Mouse (Mus musculus): ENCODE data around the gene Hnf4a. TPM values are rescaled to one million over a fixed set of nuclear protein-coding genes. Genes with fewer than 3 reads are reported as not detected.

Hnf4a gene
- polyA plus RNA-seq, 1 experiment, result 0.22 TPM

DNA sequence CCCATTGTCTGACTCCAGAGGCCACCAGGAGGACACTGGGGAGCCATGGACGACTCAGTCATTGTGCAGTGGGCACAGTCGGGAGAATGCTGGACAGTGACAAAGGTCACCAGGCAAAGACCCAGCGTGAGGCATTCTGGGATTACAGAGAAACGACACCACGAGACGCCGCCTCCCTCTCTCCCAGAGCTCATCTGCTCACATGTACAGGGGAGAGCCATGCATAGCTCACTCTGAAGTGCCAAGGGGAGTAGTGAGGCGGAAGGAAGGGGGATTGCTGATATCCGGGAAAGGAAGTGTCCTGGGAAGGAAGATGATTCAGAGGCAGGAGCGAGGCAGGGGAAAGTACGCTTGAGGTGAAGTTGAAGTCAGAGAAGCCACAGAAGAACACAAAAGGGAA is 68.6 kb downstream of the Hnf4a start:
- H3K27me3 ChIP-seq (ENCODE audit: control insufficient read depth, insufficient read depth, low read length), result no peaks in the 10 kb centered on the region
- H3K27ac ChIP-seq (ENCODE audit: insufficient read depth, low read length), result no peak overlapping the region
- no peak for DNase-seq (ENCODE audit: low read depth in 1 of 2, low spot score in 2 of 2)
- no peak for TF ChIP-seq CTCF (IDR thresholded peaks at IDR 0.05; ENCODE audit: extremely low read depth, insufficient read depth, insufficient read length, insufficient replicate concordance)
- TF ChIP-seq POLR2A (IDR thresholded peaks at IDR 0.05; ENCODE audit: low read depth, low read length), result no peak
- H3K36me3 ChIP-seq (ENCODE audit: control insufficient read depth, insufficient read depth, low read length), result no peaks in the 10 kb centered on the region
- 29% methylated on average over 11 of the region's 11 CpGs for WGBS
- no peaks in the 10 kb centered on the region; the same call in 1 of the 2 replicates for H3K4me1 ChIP-seq (ENCODE audit: control insufficient read depth, insufficient read depth, insufficient read length)
- H3K4me3 ChIP-seq (ENCODE audit: extremely low read depth, insufficient read depth, insufficient read length), result peak overlapping the region; percentile 19; the same call in 1 of the 2 replicates

DNA sequence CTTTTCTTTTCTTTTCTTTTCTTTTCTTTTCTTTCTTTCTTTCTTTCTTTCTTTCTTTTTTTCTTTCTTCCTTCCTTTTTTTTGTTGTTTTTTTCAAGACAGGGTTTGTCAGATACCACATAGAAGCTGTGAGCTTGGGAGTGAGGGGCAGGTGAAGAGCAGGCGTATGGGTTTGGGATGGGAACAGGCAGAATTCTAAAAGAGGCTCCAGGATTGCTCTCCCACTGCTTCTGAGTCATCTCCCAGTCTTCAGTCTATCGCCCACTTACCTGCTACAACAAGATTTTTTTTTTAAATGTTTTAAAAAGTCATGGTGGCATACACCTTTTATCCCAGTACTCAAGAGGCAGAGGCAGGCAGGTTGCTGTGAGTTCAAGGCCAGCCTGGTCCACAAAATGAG is 71.4 kb downstream of the Hnf4a start:
- TF ChIP-seq CTCF (IDR thresholded peaks at IDR 0.05; ENCODE audit: extremely low read depth, insufficient read depth, insufficient read length, insufficient replicate concordance), result no peak
- no peak for TF ChIP-seq POLR2A (IDR thresholded peaks at IDR 0.05; ENCODE audit: low read depth, low read length)
- Histone ChIP-seq H3K4me3 (ENCODE audit: extremely low read depth, insufficient read depth, insufficient read length) (no peak overlapping the region), H3K27me3 (ENCODE audit: control insufficient read depth, insufficient read depth, low read length) (no peaks in the 10 kb centered on the region), H3K27ac (ENCODE audit: insufficient read depth, low read length) (no peak overlapping the region), H3K36me3 (ENCODE audit: control insufficient read depth, insufficient read depth, low read length) (no peaks in the 10 kb centered on the region), H3K4me1 (ENCODE audit: control insufficient read depth, insufficient read depth, insufficient read length) (no peaks in the 10 kb centered on the region; the same call in 1 of the 2 replicates)
- 79% methylated on average over 2 of the region's 2 CpGs for WGBS
- DNase-seq (ENCODE audit: low read depth in 1 of 2, low spot score in 2 of 2), result no peak

DNA sequence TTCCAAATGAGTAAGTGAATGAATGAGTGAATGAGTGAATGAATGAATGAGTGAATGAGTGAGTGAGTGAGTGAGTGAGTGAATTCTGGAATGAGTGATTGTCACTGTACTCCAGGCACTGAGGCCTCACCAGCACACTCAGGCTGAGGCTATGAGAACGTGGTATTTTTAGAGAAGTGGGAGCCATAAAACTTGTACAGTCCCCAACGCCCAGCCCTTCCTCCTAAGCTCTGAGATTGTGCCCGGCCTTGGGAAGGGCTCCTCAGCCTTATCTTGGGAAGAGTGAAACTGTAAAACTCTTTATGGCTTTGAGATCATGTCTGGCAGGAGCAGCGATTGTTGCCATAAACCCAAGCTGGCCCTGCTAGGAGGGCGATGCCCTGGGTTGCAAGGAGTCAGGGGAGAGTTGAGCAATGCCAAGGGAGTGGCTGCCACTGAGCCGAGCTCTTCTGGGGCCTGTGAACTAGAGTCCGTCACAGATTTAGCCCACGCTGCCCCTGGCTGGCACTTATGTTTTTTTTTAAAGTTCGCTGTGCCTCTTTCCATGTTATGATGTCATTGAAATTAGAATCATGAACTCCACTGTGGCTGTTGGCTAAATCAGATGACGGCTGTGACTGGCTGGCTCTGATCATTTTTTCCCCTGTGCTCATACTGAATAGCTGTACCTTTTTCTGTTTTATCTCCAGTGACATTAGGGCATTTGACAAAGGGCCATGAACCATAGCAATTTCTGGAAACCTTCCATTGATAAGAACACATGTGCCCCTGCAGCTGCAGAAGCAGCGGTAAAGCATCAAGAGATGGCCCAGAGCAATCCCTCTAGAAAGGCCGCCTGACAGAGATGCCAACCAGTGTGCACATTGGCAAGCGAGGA is 73.7 kb downstream of the Hnf4a start:
- no peak for DNase-seq (ENCODE audit: low read depth in 1 of 2, low spot score in 2 of 2)
- Histone ChIP-seq H3K4me1 (ENCODE audit: control insufficient read depth, insufficient read depth, insufficient read length) (no peaks in the 10 kb centered on the region; the same call in 1 of the 2 replicates), H3K4me3 (ENCODE audit: extremely low read depth, insufficient read depth, insufficient read length) (no peak overlapping the region), H3K27ac (ENCODE audit: insufficient read depth, low read length) (no peak overlapping the region), H3K27me3 (ENCODE audit: control insufficient read depth, insufficient read depth, low read length) (no peaks in the 10 kb centered on the region), H3K36me3 (ENCODE audit: control insufficient read depth, insufficient read depth, low read length) (no peaks in the 10 kb centered on the region)
- no peak for TF ChIP-seq POLR2A (IDR thresholded peaks at IDR 0.05; ENCODE audit: low read depth, low read length)
- no peak for TF ChIP-seq CTCF (IDR thresholded peaks at IDR 0.05; ENCODE audit: extremely low read depth, insufficient read depth, insufficient read length, insufficient replicate concordance)
- 65% methylated on average over 13 of the region's 13 CpGs for WGBS

DNA sequence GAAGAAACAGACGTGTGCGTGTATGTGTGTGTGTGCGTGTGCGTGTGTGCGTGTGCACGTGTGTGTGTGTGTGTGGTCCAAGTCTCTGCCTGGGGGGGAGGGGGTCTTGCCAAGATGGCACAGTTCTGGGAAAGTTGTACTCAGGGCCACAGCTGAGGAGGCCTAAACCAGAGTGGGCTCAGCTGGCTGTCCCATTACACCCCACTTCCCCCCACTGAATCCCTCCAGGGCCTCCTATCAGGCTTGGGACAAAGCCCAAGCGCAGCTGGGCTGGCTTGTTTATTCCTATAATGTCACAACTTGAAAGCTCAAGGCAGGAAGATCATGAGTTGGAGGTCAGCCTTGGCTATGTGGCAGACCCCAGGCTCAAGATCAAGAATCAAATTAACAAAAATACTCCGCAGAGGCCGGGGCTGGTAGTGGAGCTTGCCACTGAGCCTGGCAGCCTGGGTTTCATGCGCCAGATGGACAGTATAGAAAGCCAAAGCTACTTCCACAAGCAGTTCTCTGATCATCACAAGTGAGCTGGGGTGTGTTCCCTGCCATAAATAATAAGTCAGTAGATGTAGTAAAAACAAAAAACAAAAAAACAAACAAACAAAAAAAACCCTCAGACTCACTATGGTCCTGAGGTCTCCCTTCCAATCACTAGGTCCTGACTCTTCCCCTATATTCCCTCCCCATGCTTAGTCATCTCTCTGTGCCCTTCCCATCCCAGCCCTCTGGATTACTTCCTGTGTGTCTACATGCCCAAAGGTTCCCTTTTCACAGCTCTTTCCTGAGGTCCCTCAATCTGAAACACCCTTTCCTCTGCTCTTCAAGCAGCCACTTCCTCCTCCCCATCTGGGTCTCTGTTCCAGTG is 76.8 kb downstream of the Hnf4a start:
- Histone ChIP-seq H3K4me3 (ENCODE audit: extremely low read depth, insufficient read depth, insufficient read length) (no peak overlapping the region), H3K27me3 (ENCODE audit: control insufficient read depth, insufficient read depth, low read length) (no peaks in the 10 kb centered on the region), H3K36me3 (ENCODE audit: control insufficient read depth, insufficient read depth, low read length) (no peaks in the 10 kb centered on the region), H3K4me1 (ENCODE audit: control insufficient read depth, insufficient read depth, insufficient read length) (no peaks in the 10 kb centered on the region), H3K27ac (ENCODE audit: insufficient read depth, low read length) (no peak overlapping the region)
- TF ChIP-seq POLR2A (IDR thresholded peaks at IDR 0.05; ENCODE audit: low read depth, low read length) (no peak), CTCF (IDR thresholded peaks at IDR 0.05; ENCODE audit: extremely low read depth, insufficient read depth, insufficient read length, insufficient replicate concordance) (no peak)
- 97% methylated on average over 10 of the region's 10 CpGs for WGBS
- no peak for DNase-seq (ENCODE audit: low read depth in 1 of 2, low spot score in 2 of 2)

- TF ChIP-seq POLR2A (IDR thresholded peaks at IDR 0.05; ENCODE audit: low read depth, low read length) (no peak), CTCF (IDR thresholded peaks at IDR 0.05; ENCODE audit: extremely low read depth, insufficient read depth, insufficient read length, insufficient replicate concordance) (no peak)
- Histone ChIP-seq H3K4me1 (ENCODE audit: control insufficient read depth, insufficient read depth, insufficient read length) (no peaks in the 10 kb centered on the region), H3K4me3 (ENCODE audit: extremely low read depth, insufficient read depth, insufficient read length) (no peak overlapping the region), H3K27ac (ENCODE audit: insufficient read depth, low read length) (no peak overlapping the region), H3K36me3 (ENCODE audit: control insufficient read depth, insufficient read depth, low read length) (no peaks in the 10 kb centered on the region), H3K27me3 (ENCODE audit: control insufficient read depth, insufficient read depth, low read length) (no peaks in the 10 kb centered on the region)
- no peak for DNase-seq (ENCODE audit: low read depth in 1 of 2, low spot score in 2 of 2)
- WGBS, result 81% methylated on average over 10 of the region's 10 CpGs
Observed at GRCm38 (mm10) chr2:163584088-163584426, 77.4 kb downstream of the Hnf4a start.

- no peaks in the 10 kb centered on the region for H3K4me1 ChIP-seq (ENCODE audit: control insufficient read depth, insufficient read depth, insufficient read length)
- no peak overlapping the region for H3K27ac ChIP-seq (ENCODE audit: insufficient read depth, low read length)
- no peak for TF ChIP-seq POLR2A (IDR thresholded peaks at IDR 0.05; ENCODE audit: low read depth, low read length)
- TF ChIP-seq CTCF (IDR thresholded peaks at IDR 0.05; ENCODE audit: extremely low read depth, insufficient read depth, insufficient read length, insufficient replicate concordance), result peak; percentile 81; the same call in 1 of the 2 replicates
- no peaks in the 10 kb centered on the region for H3K27me3 ChIP-seq (ENCODE audit: control insufficient read depth, insufficient read depth, low read length)
- DNase-seq (ENCODE audit: low read depth in 1 of 2, low spot score in 2 of 2), result peak; percentile 31 to 36
- 56% methylated on average over 19 of the region's 19 CpGs for WGBS
- no peak overlapping the region for H3K4me3 ChIP-seq (ENCODE audit: extremely low read depth, insufficient read depth, insufficient read length)
- H3K36me3 ChIP-seq (ENCODE audit: control insufficient read depth, insufficient read depth, low read length), result no peaks in the 10 kb centered on the region
Observed at GRCm38 (mm10) chr2:163586384-163587261, 80.0 kb downstream of the Hnf4a start.
